ENCODE assay signal across 8 mouse cellular contexts in genomic region chr14:87567626-87568446, GRCm38 (mm10).
A peak's percentile ranks its signal among the peaks of the same experiment; 100 is the strongest.
DNase-seq lines count a peak whose midpoint lies in the region; ATAC-seq and TF ChIP-seq lines count a peak whose summit lies in the region.

No protein-coding gene starts in this region.

- no peak overlapping the region for H3K27ac ChIP-seq in hindbrain, embryonic 12.5 days
- H3K27ac ChIP-seq in midbrain, embryonic 10.5 days (replicated peaks): no peak overlapping the region
- H3K27ac ChIP-seq in stomach, embryonic 16.5 days (ENCODE audit: low read length): no peak overlapping the region

- H3K9ac ChIP-seq in hindbrain, embryonic 12.5 days: peak overlapping the region; percentile 13; the same call in 1 of the 2 replicates
- no peak overlapping the region for H3K9ac ChIP-seq in stomach, embryonic 16.5 days (ENCODE audit: low read length)

- no peaks in the 10 kb centered on the region for H3K9me3 ChIP-seq in hindbrain, embryonic 12.5 days (replicated peaks)
- H3K9me3 ChIP-seq in midbrain, embryonic 10.5 days (replicated peaks): no peaks in the 10 kb centered on the region
- H3K9me3 ChIP-seq in stomach, embryonic 16.5 days (replicated peaks; ENCODE audit: control insufficient read depth, low read length): no peaks in the 10 kb centered on the region

- TF ChIP-seq CTCF in brain, embryonic 14.5 days (IDR thresholded peaks at IDR 0.05; ENCODE audit: borderline replicate concordance, extremely low read depth, insufficient read depth, insufficient read length): no peak

- ATAC-seq in hindbrain, embryonic 12.5 days (ENCODE audit: low FRiP score): peak; percentile 24; the same call in 1 of the 2 replicates
- peak; percentile 13; the same call in 1 of the 2 replicates for ATAC-seq in stomach, embryonic 16.5 days (ENCODE audit: insufficient read depth, low FRiP score)

- H3K27me3 ChIP-seq in hindbrain, embryonic 12.5 days: no peaks in the 10 kb centered on the region
- peaks cover 19% of the 10 kb centered on the region for H3K27me3 ChIP-seq in midbrain, embryonic 10.5 days (ENCODE audit: low read depth, poor library complexity, severe bottlenecking)
- H3K27me3 ChIP-seq in stomach, embryonic 16.5 days (ENCODE audit: control insufficient read depth, insufficient read depth, low read length): no peaks in the 10 kb centered on the region

- 22% methylated on average over 20 of the region's 20 CpGs for WGBS in hindbrain, embryonic 12.5 days
- 22% methylated on average over 20 of the region's 20 CpGs for WGBS in midbrain, embryonic 10.5 days
- WGBS in stomach, embryonic 16.5 days: 12% methylated on average over 20 of the region's 20 CpGs

- intact Hi-C loops in left cerebral cortex, postnatal 10 days (cut with DNase I): no loop called here

- H3K4me2 ChIP-seq in hindbrain, embryonic 12.5 days (replicated peaks): peak overlapping the region; percentile 56
- peak overlapping the region; percentile 59 for H3K4me2 ChIP-seq in stomach, embryonic 16.5 days (ENCODE audit: low read depth, low read length)

- H3K36me3 ChIP-seq in hindbrain, embryonic 12.5 days: no peaks in the 10 kb centered on the region
- no peaks in the 10 kb centered on the region for H3K36me3 ChIP-seq in midbrain, embryonic 10.5 days
- no peaks in the 10 kb centered on the region for H3K36me3 ChIP-seq in stomach, embryonic 16.5 days (ENCODE audit: control insufficient read depth, insufficient read depth, low read length)

- TF ChIP-seq POLR2A in brain, embryonic 14.5 days (IDR thresholded peaks at IDR 0.05; ENCODE audit: borderline replicate concordance, extremely low read depth, insufficient read depth, insufficient read length, poor library complexity, severe bottlenecking): no peak

- peak; percentile 38 for DNase-seq in MN1 (ENCODE audit: low spot score)
- DNase-seq in brain, embryonic 14.5 days (ENCODE audit: low read depth): peak; percentile 63
- DNase-seq in forelimb bud, embryonic 11.5 days (ENCODE audit: low read depth, low spot score): peak; percentile 39
- peak; percentile 12 to 32 for DNase-seq in left cerebral cortex, postnatal 10 days (ENCODE audit: extremely low spot score in 1 of 2, low spot score in 2 of 2)
- peak; percentile 36 for DNase-seq in midbrain, embryonic 10.5 days (ENCODE audit: low spot score)
- no peak for DNase-seq in spleen, adult 12 weeks (ENCODE audit: low spot score)

- H3K4me1 ChIP-seq in hindbrain, embryonic 12.5 days: peaks cover 9% of the 10 kb centered on the region
- peaks cover 22% of the 10 kb centered on the region for H3K4me1 ChIP-seq in midbrain, embryonic 10.5 days
- no peaks in the 10 kb centered on the region for H3K4me1 ChIP-seq in stomach, embryonic 16.5 days (ENCODE audit: control insufficient read depth, insufficient read depth, low read length)

- peak overlapping the region; percentile 26 for H3K4me3 ChIP-seq in hindbrain, embryonic 12.5 days
- peak overlapping the region; percentile 42 for H3K4me3 ChIP-seq in midbrain, embryonic 10.5 days
- H3K4me3 ChIP-seq in stomach, embryonic 16.5 days (replicated peaks; ENCODE audit: low read length): peak overlapping the region; percentile 40
